Mouse (Mus musculus): ENCODE measurements around the gene Hk1.

The Hk1 gene

DNA sequence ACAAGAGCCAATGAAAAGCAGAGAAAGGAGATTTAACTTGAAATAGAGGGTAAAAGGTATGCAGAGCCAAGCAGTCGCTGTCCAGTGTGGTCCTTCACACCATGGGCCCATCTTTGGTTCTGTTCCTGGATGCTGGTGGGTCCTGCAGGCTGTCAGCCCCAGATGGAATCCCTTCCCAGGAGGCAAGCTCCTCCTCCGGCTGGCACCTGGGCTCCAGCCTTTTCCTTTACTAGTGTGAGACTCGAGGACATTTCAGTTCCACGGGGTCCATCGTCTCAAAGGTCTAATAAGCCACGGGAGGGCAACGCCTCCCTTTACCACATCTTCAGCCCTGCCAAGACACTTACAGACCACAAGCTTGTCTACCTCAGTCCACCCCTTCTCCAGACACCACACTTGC, 60.6 kb downstream of the Hk1 start:
- peak; percentile 61 to 63 for DNase-seq

DNA sequence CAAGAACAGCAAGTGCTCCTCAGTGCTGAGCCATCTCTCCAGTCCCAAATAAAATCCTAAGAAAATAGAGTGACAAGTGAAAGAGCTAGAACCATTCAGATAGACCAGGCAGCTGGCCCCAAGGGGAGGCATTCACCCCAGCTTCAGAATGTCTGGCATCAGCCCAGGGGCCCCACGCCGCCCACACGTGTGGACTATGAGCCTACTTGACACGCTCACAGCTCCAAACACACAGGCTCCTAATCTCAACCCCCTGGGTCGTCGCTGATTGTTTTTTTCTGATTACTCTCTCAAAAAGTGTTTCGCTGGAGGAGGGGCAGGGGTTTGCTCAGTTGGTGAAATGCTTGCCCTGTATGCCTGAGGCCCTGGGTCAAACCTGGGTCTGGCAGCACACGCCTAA, 63.2 kb downstream of the Hk1 start:
- DNase-seq: peak in 1 of 2 experiments; percentile 53

DNA sequence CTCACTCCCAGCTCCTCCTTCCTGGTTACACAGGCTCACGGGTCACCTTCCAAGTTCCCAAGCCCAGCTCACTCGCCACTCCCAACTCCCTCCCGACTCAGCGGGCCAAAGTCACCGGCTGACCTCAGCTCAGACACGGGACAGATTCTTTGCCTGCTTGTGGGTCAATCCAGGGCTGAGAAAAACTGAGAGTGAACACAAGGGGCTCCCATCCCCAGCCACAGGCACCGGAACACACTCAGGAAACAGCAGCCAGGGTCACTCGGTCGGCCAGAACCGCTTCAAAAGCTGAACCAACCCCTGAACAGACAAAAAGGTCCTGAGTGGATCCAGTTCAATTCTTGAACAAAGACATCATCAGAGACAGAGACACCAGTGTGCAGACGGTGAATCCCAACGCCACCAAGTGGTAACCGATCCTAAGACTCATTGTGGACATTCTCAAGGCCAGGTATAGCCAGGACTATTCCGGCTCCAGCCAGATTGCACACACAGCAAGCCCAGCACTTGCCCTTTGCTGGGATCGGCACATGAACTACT, 65.8 kb downstream of the Hk1 start:
- DNase-seq: peak in 1 of 2 experiments; percentile 50

- no peak for DNase-seq
These were observed 66.6 kb downstream of the Hk1 start for GRCm38 (mm10) chr10:62313140-62313539.

GRCm38 (mm10) chr10:62311464-62311863, 68.2 kb downstream of the Hk1 start:
- no peak for DNase-seq

DNA sequence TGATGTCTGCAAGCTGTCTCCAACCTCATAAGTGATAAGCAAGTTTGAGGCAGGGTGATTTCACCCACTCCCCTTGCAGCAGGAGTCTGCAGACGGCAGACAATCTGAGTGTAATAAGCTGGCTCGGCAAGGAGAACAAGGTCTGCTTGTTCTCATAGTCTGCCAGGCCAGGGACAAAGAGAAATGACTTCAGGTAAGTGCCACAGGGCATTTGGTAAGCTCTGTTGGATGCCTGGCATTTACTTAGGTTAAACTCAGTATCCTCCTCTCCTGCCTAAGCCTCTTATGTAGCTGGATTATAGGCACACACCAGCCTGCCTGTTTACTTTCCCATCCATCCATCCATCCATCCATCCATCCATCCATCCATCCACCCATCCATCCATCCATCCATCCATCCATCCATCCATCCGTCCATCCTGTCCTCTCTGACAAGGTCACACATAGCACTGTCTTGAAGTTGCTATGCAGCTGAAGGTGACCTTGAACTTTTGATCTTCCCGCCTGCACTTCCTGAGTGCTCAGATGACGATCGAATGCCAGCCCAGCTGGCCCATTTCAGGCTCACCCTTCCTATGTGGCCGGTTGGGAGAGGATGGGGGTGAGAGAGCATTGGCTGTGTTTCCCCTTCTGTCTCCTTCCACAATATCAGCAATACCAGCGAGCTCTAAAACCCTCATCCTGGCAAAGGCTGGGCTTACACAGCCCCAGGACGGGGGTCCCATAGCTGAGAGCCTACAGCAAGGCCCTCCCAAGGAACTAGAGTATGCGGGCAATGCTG, 69.3 kb downstream of the Hk1 start:
- peak in 1 of 2 experiments; percentile 51 for DNase-seq

GRCm38 (mm10) chr10:62309593-62309992, 70.1 kb downstream of the Hk1 start:
- DNase-seq: no peak

- DNase-seq: peak in 1 of 2 experiments; percentile 54
These were observed 70.7 kb downstream of the Hk1 start for GRCm38 (mm10) chr10:62308896-62309491.

DNA sequence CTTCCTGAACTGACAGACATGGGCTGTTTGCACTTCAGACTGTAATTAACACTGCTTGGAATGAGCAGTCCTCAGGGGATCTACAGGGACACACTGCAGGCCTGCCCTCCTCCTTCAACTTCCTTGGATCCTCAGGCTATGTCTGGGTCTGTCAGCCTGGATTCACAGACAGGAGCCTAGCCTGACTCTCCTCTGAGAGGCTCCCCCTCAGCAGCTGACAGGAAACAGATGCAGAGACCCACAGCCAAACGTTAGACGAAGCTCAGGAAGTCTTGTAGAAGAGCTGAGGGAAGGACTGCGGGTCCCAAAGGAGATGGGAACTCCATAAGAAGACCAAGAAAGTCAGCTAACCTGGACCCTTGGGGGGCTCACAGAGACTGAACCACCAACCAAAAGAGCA, 73.2 kb downstream of the Hk1 start:
- DNase-seq: no peak

DNA sequence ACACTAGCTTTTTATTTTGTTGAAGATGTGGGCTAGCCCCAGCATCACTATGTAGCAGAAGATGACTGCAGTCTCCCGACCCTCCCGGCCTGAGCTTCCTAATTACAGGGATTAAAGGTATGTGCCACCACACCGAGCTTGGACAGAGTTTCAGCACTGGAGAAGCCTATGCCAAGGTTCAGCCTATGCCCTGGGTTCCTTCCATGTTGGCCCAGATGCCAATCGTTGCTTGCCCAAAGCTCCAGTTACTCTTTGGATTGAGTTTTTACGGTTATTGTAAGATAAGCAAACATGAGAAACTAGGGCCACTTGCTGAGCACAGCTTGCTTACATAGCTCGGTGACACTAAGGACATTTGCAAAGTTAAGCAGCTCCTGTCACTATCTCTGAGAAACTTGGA, 74.6 kb downstream of the Hk1 start:
- no peak for DNase-seq

GRCm38 (mm10) chr10:62300006-62300827, 79.5 kb downstream of the Hk1 start:
- peak; percentile 89 to 91 for DNase-seq

DNA sequence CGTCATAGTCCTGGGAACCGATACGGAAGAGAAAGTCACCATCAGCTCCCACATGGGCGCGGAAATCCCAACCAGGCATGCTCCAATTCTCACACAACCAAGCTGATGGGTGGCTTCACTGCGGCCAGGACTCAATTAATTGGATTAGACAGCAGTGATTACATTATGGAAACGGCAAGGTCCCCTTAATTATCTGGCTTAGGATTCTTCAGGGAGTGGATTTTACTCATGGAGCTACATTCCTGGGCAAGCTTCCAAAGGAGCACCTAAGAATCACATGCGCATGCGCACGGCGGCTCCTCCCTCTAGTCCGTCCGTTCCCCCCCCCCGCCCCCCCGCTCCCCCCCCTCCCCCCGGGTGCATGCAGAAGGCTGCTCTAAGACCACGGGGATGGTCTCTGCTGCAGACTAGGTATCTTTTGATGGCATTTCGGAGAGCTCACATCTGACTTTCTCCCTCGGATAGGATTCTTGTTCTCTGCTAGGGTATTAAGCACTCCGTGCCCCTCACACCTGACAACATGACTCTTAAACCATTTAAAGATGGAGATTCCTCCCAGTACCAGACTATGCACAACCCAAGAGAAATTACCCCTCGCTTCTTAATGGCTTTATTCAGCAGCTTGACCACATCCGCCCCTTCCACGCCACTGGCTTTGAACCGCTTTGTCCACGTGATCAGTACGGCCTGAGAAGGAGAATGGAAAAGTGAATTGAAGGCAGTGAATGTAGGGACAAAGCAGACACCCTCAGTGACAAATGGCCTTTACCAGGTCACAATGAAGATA, 83.4 kb downstream of the Hk1 start:
- peak in 1 of 2 experiments; percentile 52 for DNase-seq

GRCm38 (mm10) chr10:62294112-62294511, 85.6 kb downstream of the Hk1 start:
- DNase-seq: peak; percentile 73 to 77

- DNase-seq: no peak
These were observed 92.1 kb downstream of the Hk1 start for GRCm38 (mm10) chr10:62287460-62288124.

DNA sequence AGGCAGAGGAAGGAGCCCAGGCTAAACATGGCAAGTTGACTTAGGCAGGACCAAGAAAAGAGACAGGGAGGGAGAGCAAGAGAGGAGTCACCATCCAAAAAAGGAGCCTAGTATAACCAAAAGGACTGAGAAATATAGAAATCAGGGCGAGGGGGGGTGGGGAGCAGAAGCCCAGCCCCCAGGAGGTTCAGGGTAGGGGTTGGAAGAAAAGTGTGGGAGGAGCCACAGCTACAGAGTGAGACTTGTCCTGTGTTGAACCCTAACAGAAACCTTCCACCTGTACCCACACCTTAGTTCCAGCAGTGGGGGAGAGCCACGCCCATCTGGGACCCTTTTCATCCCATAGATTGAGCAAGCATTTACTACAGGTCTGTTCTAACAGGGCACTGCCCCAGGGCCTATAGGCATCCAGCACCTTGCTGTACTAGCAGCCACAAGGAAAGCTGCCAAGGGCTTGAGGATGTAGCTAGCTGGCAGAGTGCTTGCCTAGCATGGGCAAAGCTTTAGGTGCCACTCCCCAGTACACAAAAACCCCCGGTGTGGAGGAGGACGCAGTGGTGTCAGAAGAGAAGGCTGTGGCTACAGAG, 96.4 kb downstream of the Hk1 start:
- DNase-seq: no peak

GRCm38 (mm10) chr10:62282782-62283181, 96.9 kb downstream of the Hk1 start:
- no peak for DNase-seq

- no peak for DNase-seq
These were observed 100.0 kb downstream of the Hk1 start for GRCm38 (mm10) chr10:62279671-62280070.

GRCm38 (mm10) chr10:62279066-62279465, 100.6 kb downstream of the Hk1 start:
- DNase-seq: no peak

- DNase-seq: no peak
These were observed 102.0 kb downstream of the Hk1 start for GRCm38 (mm10) chr10:62277499-62278293.

GRCm38 (mm10) chr10:62275235-62275634, 104.5 kb downstream of the Hk1 start:
- peak; percentile 92 to 96 for DNase-seq

DNA sequence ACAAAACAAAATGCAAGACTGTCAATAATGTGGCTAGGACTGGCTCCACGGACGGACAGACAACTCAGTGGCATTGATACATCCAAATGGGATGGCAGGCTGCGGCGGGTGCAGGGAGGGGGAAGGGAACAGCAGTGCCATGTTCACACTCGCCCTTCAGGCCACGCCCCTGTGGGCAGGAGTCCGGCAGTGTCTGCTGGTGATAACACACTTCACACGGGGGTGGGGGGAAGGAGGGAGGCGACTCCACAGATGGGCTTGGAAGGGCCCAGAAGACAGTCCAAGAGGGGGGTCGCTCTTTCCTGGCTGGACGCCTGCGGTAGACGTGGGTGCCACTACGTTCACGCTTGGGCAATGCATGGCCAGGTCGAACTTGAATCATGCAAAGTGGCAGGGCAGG, 110.4 kb downstream of the Hk1 start:
- DNase-seq: no peak

Measured in cerebellum, postnatal 25 days (tissue).